Mouse (Mus musculus) Patski (cell line): ENCODE data around the gene Slc2a10. TPM values are rescaled to one million over a fixed set of nuclear protein-coding genes. Genes with fewer than 3 reads are reported as not detected.

Source experiments
- ATAC-seq: fragments of 100-300 bp; one replicate; pipeline ENCODE4 v1.8.0; 2021
- CTCF ChIA-PET: fragments of 350-600 bp; sonication (Branson Sonifier 250); formaldehyde crosslinking; loops from one replicate; lab custom pipeline; 2022; ENCODE audit warnings: inconsistent platforms; lab: Charles Lee
- POLR2A ChIA-PET: fragments of 350-600 bp; sonication (Branson Sonifier 250); formaldehyde crosslinking; loops from one replicate; lab custom pipeline; 2022; ENCODE audit warnings: antibody characterized with exemption, inconsistent platforms; lab: Charles Lee
- DNase-seq: peaks from one replicate; pipeline ENCODE4 v3.0.0-alpha.2; 2011; ENCODE audit warnings: low read depth, low spot score
- H3K27me3 ChIP-seq: fragments of 371-371 bp; one replicate; pipeline ENCODE4 v1.5.1; 2021
- CTCF ChIP-seq: fragments of 100-300 bp; IDR thresholded peaks from one replicate; pipeline ENCODE4 v1.5.1; 2021
- in situ Hi-C: fragments of 300-500 bp; cut with MboI; formaldehyde crosslinking; loops from 3 replicates; pipeline ENCODE4 v1.11.1; 2018; ENCODE audit warnings: low pct_unique_long_range_greater_than_20kb, mixed read lengths
- polyA plus RNA-seq: library from polyadenylated mRNA; unstranded; gene quantifications from one replicate; pipeline ENCODE4 v1.2.3, GENCODE M21; 2021

Gene Slc2a10
- not detected for polyA plus RNA-seq

DNA sequence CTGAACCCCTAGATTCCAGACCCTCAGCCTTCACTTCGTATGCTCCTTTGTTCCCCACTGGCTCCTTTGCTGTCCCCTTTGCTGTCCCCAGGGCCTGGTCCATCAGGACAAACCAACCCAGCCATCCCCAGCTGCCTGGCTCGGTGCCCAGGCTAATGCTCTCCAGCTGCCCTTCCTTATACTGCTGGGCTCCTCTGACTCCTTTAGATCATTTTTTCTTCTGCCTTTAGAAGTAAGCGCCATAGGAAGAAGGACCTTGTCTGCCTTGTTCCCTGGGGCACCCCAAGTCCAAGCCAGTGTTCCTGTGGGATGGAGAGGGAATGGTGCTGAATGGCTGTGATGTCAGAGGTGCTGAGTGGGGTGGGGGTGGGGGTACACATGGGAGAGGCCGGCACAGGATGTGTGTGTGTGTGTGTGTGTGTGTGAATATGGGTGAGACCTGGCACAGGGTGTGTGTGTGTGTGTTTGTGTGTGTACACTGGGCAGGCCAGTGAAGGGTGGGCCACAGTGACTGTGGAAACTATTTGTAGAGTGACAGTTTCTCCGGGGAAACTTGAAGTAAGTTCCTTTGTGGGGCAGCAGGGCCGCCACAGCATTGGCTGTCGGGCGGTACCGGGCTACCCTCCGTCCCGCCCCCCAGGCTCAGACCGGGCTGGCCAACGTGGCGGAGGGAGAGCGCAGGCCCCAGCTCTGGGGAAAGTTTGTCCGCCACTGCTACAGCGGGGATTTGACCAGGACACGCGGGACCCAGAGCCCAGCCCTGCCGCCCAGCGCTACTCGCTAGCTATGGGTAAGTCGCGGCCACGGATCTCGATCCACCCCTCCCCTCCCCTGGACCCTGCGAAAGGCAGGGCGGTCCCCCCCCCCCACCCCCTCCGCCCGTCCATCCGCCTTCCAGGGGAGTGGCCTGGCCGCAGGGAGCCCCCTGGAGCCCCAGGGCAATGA is at the start of gene Slc2a10:
TSS of gene Slc2a10 (plus strand) at position 529 of the 945 bp plus-strand sequence.
- POLR2A ChIA-PET, result no interaction called here
- TF ChIP-seq CTCF, result no peak
- DNase-seq (no peak), ATAC-seq (no peak)
- in situ Hi-C loops, result no loop called here
- CTCF ChIA-PET, result no interaction called here
- no peaks in the 10 kb centered on the region for H3K27me3 ChIP-seq

DNA sequence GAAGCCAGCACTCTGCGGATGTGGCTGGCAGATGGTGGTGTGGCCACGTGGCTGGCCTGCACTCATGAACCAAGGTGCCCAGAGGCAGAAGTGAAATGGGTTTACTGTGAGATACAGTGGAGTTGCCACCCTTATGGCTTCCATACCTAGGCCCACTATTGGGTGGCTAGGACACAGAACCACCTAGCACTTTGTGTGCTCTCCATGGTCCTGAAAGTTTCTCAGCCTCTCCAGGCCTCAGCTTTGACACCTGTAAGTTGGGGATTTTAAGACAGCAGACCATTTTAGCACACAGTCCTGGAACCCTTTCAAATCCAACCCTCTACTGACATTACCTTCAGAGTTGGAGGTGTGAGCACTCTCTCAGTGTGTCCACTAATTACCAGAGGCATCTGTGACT is 46.9 kb upstream of the Slc2a10 start:
- peaks cover 6% of the 10 kb centered on the region for H3K27me3 ChIP-seq
- ChIA-PET CTCF (no interaction called here), POLR2A (no interaction called here)
- no peak for TF ChIP-seq CTCF
- in situ Hi-C loops, result loop anchor here (25.0 kb wide), 1 partner anchor 369 kb away; the partner anchor contains the start of gene 1700025C18Rik
- no peak for DNase-seq
- no peak for ATAC-seq

DNA sequence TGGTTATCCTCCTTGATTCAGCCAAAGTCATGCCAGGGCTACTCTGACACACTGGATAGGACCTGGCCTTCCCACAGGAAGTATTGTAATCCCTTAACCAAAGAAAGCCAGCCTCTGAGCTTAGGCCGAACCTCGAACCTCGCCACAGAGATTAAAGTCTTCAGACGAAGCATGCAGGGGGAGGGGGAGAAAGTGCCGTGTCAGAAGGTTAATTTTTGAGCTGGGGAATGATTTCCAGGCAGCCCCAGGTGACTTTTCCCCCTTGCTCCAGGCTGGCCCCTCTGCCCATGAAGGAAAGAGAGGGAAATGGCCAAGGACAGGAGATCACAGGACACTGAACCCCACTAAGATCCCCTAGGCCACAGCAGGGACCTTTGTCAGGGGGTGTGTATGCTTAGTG is 45.4 kb upstream of the Slc2a10 start:
- in situ Hi-C loops, result loop anchor here (25.0 kb wide), 1 partner anchor 371 kb away; the partner anchor contains the start of gene 1700025C18Rik
- DNase-seq (no peak), ATAC-seq (no peak)
- ChIA-PET POLR2A (no interaction called here), CTCF (no interaction called here)
- H3K27me3 ChIP-seq, result peaks cover 6% of the 10 kb centered on the region
- TF ChIP-seq CTCF, result no peak

DNA sequence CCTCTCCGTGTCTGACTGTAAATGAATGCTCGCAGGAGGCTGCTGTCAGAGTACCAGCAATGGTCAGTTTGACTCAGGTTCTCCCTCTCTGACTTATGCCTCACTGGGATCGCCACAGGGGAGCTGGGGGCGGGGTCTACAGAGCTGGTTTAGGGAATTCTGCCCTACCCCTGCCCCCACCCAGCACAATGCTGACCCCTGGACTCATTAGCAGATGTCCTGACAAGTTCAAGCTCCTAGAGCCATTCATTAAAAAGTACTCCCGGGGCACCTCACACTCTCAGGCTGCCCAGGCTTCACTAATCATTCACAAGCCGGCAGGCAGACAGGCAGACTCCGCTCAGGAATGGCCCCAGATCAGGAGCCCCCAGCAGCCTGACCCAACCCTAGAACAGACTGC is 43.9 kb upstream of the Slc2a10 start:
- ChIA-PET CTCF (no interaction called here), POLR2A (no interaction called here)
- in situ Hi-C loops, result loop anchor here (25.0 kb wide), 1 partner anchor 372 kb away; the partner anchor contains the start of gene 1700025C18Rik
- H3K27me3 ChIP-seq, result peaks cover 7% of the 10 kb centered on the region
- DNase-seq, result no peak
- TF ChIP-seq CTCF, result no peak
- no peak for ATAC-seq

DNA sequence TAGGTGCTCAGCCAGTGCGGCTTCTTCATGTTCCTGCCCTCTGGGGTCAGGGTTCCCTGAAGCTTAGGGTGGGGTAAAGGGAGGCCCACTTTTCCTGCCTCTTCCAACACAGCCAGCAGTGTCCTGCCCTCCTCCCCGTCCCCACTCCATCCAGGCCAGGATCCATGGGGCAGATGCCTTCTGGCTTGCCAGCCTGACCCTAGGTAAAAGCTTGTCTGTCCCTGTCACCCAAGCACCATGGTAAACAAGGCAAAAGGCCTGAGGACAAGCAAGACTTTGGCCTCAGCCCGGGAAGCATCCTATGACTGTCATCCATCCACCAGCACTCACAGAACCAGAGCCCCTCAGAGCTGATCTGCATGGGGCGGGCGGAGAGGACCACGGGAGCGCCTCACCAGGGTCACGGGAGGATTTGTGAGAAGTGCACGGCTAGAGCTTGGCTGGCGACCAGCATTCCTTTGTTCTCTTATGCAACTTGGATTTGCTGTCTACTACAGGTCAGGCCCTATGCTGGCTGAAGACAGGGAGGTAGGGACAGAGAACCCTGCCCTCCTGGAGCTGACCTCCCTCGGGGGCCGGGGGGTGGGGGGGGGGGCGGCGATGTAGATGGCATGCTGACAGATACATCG is 35.6 kb upstream of the Slc2a10 start:
- in situ Hi-C loops, result loop anchor here (5.0 to 25.0 kb wide), 2 partner anchors 56 to 381 kb away; partner anchors contain the start of gene 1700025C18Rik
- no peak for ATAC-seq
- ChIA-PET POLR2A (interaction anchor here (1.4 kb wide), 1 partner anchor 19 kb away, joined by 3 read pairs; no protein-coding TSS in a partner anchor), CTCF (no interaction called here)
- DNase-seq, result no peak
- H3K27me3 ChIP-seq, result peaks cover 4% of the 10 kb centered on the region
- TF ChIP-seq CTCF, result no peak

DNA sequence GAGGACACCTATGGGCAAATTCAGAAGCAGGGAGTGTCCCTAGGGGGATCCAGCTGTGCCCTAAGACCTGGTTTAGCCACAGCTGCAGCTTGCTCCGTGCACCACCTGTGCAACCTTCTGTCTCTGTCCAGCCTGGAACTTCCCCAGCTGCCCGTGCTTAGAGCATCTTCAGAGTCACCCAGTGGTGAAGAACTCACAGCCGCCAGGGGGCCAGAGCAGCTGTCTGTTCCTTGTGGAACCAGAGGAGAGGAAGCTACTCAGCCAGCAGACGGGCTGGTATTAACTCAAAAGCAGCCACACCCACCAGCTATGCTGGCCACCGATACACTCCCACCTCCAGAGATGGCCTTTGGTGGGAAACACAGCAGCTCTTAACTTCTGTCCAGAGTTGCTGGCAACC is 33.4 kb upstream of the Slc2a10 start:
- in situ Hi-C loops, result loop anchor here (25.0 kb wide), 1 partner anchor 383 kb away; the partner anchor contains the start of gene 1700025C18Rik
- DNase-seq (no peak), ATAC-seq (no peak)
- no peak for TF ChIP-seq CTCF
- ChIA-PET CTCF (no interaction called here), POLR2A (no interaction called here)
- no peaks in the 10 kb centered on the region for H3K27me3 ChIP-seq

DNA sequence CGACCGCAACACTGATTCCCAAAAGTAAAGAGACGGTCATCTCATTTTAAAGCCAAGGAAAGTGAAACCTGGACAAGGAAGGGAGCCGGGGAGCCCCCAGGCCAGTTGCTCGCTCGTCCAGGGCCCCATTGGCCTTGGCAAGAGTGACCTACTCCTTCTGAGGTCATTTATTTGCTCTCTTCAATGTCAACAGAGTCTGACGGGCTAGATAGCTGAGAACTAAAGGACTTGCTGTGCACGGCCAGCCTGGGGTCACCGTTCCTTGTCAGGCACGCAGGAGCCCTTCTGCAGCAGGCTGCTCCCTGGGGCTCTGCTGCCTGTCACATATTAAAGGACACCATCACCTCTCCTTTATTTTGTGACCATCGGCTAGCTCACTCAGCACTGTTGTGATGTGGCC is 31.6 kb upstream of the Slc2a10 start:
- in situ Hi-C loops, result loop anchor here (25.0 kb wide), 1 partner anchor 385 kb away; the partner anchor contains the start of gene 1700025C18Rik

DNA sequence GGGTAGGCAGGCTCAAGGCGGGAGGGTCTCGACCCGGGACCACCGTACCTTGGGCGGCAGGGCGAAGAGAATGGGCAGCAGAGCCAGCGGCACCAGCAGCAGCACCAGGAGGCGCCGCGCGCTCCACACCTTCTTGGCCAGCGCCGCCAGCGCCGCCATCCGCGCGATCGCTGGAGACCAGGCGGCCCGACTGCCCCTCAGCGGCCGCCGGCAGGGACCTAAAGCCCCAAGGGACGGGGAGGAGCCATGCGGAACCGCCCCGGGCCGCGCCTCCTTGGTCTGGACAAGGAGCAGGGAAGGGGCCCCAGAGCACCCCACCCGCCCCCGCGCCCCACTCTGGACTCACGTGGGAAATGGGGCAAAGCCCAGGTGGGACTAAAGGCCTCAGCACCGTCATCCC is 30.6 kb upstream of the Slc2a10 start, which contains the start of gene Slc13a3:
TSS of gene Slc13a3 (minus strand) at position 228 of the 400 bp plus-strand sequence.
- ATAC-seq (no peak), DNase-seq (no peak)
- ChIA-PET POLR2A (no interaction called here), CTCF (no interaction called here)
- no peak for TF ChIP-seq CTCF
- in situ Hi-C loops, result loop anchor here (25.0 kb wide), 1 partner anchor 386 kb away; the partner anchor contains the start of gene 1700025C18Rik
- H3K27me3 ChIP-seq, result no peaks in the 10 kb centered on the region

More for the DNA sequence above, 31.6 kb upstream of the Slc2a10 start:
- ChIA-PET POLR2A (no interaction called here), CTCF (no interaction called here)
- TF ChIP-seq CTCF, result no peak
- no peak for ATAC-seq
- no peaks in the 10 kb centered on the region for H3K27me3 ChIP-seq
- DNase-seq, result no peak

DNA sequence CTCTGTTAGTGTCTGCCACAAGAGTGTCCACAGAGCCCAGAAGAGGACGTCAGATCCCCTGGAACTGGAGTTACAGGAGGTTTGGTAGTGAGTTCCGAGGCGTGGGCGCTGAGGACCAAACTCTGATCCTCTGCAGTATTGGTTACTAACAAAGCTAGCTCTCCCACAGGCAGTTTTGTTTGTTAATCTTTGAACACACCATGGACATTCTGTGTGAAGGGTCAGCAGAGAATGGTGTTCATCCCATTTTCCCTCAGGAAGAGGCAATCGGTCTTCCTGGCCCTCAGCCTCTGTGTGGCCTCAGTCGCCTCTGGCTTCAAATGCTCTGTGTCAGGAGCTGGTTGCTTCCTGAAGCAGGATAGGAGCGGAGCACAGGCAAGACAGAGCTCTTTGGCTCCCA is 28.2 kb upstream of the Slc2a10 start:
- no peak for TF ChIP-seq CTCF
- DNase-seq (no peak), ATAC-seq (no peak)
- in situ Hi-C loops, result no loop called here
- ChIA-PET CTCF (interaction anchor here (1.0 to 2.5 kb wide), 2 partner anchors 12 to 110 kb away, joined by 3 to 7 read pairs; no protein-coding TSS in a partner anchor), POLR2A (no interaction called here)
- no peaks in the 10 kb centered on the region for H3K27me3 ChIP-seq

DNA sequence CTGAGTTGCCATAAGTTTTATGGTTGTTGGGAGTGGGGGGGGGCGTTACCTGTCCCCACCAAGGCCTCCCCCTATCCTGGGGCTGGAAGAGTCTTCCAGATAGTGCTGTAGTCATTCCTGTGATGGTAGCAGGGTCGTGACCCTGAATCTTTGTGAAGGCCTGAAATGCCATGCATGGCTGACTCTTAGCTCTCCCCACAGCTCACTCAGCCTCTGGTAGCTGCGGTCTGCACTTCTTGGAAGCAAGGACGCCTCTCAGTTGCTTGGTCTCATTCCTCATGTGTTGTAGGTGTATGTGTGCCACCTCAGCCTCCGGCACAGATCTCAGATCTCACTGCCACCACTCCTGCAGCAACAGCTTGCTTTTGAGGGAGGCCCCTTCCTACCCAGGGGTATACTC is 27.7 kb upstream of the Slc2a10 start:
- ChIA-PET POLR2A (no interaction called here), CTCF (interaction anchor here (1.0 to 2.5 kb wide), 2 partner anchors 11 to 111 kb away, joined by 3 to 7 read pairs; no protein-coding TSS in a partner anchor)
- DNase-seq (no peak), ATAC-seq (no peak)
- H3K27me3 ChIP-seq, result no peaks in the 10 kb centered on the region
- no peak for TF ChIP-seq CTCF
- in situ Hi-C loops, result no loop called here
